Mouse (Mus musculus) layer of hippocampus, postnatal 36 days (tissue): Measurements from ENCODE around the gene Kcne4. TPM values are rescaled to one million over a fixed set of nuclear protein-coding genes. Genes with fewer than 3 reads are reported as not detected.

Experiments used
- DNase-seq, 2 experiments: peaks; one replicate each; pipeline ENCODE4 v3.0.0; 2022
- total RNA-seq, 2 experiments: library from RNA; stranded (reverse); gene quantifications; 2 replicates each; pipeline ENCODE4 v1.2.3; 2021

Kcne4 gene
- total RNA-seq, 2 experiments from 2014 or later = 0.68 to 0.80 TPM

GRCm38 (mm10) chr1:78860056-78860455 lies 43.5 kb downstream of the Kcne4 start:
- DNase-seq = no peak

- DNase-seq = no peak
Measured at GRCm38 (mm10) chr1:78862281-78862680, 45.7 kb downstream of the Kcne4 start.

- DNase-seq = peak in 1 of 2 experiments; percentile 3
Measured at GRCm38 (mm10) chr1:78863833-78864232, 47.3 kb downstream of the Kcne4 start.

GRCm38 (mm10) chr1:78864351-78864750 lies 47.8 kb downstream of the Kcne4 start:
- DNase-seq = no peak

GRCm38 (mm10) chr1:78864799-78865346 lies 48.3 kb downstream of the Kcne4 start:
- DNase-seq = no peak

GRCm38 (mm10) chr1:78865991-78866390 lies 49.4 kb downstream of the Kcne4 start:
- no peak for DNase-seq

- DNase-seq = no peak
Measured at GRCm38 (mm10) chr1:78866455-78866854, 49.9 kb downstream of the Kcne4 start.

Other genes starting within 250 kb of the Kcne4 start
- 100 to 1,000 TPM; 174 to 180 TPM for gene Acsl3, start 158.9 kb upstream of the Kcne4 start, total RNA-seq
- gene Utp14b, start 158.7 kb upstream of the Kcne4 start, total RNA-seq = 10 to 100 TPM; 22.5 to 25.7 TPM